Mouse (Mus musculus) B cell, adult 2 months (primary cell): ENCODE results near the gene Ckap4.
"Not testable (repeated sequence)": the region's sequence is repeated elsewhere in the genome, so short reads cannot be mapped to it uniquely, and the experiment has no call there.

Experiments used
- DNase-seq, 2 experiments: peaks; one replicate each; pipeline ENCODE4 v3.0.0; 2022

Ckap4 gene

GRCm38 (mm10) chr10:84496805-84497204 lies 37.1 kb downstream of the Ckap4 start:
- DNase-seq, result no peak

- no peak for DNase-seq
These were observed 39.4 kb downstream of the Ckap4 start for GRCm38 (mm10) chr10:84494432-84494831.

- no peak for DNase-seq
These were observed 43.7 kb downstream of the Ckap4 start for GRCm38 (mm10) chr10:84490115-84490514.

DNA sequence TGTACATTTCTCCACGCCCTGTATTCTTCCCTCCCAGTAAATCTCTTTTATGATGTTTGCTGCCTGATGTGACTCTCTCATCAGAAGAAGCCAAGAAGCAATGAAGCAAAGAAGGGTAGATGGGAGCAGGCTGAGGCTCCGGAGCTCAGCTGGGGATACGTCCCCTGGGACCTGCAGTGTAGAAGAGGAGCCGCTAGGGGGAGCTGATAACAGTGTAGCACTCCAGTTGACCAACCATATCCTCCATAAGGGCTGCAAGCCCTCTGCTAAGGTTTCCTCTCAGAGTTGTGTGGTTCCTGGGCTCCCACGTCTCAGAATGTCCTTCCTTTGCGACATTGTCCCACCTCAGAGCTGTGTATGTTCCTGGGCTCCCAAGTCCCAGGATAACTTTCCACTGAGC lies 45.5 kb downstream of the Ckap4 start:
- DNase-seq, result peak; percentile 76 to 80

GRCm38 (mm10) chr10:84484661-84485060 lies 49.2 kb downstream of the Ckap4 start:
- DNase-seq, result no peak

- DNase-seq, result no peak
These were observed 50.3 kb downstream of the Ckap4 start for GRCm38 (mm10) chr10:84483553-84483952.

GRCm38 (mm10) chr10:84483069-84483468 lies 50.8 kb downstream of the Ckap4 start:
- no peak for DNase-seq

DNA sequence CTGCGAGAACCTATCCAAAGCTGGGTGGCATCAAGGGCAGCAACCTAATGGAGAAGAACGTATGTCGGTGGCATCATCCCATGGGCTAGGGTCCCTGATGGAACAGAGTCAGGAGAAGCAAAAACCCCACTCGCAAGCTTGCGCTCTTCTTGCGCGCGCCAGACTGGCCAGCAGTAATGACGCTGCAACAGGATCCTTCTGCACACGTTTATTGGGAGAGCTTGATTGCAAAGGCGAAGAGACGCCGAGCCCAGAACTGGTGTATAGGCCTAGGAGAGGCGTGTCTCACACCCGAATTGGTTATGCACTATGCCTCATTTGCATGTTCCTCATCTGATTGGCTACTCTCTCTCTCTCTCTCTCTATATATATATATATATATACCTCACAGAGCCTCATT lies 51.4 kb downstream of the Ckap4 start:
- DNase-seq, result not testable (repeated sequence)

- DNase-seq, result no peak
These were observed 52.6 kb downstream of the Ckap4 start for GRCm38 (mm10) chr10:84481327-84481671.

GRCm38 (mm10) chr10:84480667-84481326 lies 53.1 kb downstream of the Ckap4 start:
- DNase-seq, result no peak

DNA sequence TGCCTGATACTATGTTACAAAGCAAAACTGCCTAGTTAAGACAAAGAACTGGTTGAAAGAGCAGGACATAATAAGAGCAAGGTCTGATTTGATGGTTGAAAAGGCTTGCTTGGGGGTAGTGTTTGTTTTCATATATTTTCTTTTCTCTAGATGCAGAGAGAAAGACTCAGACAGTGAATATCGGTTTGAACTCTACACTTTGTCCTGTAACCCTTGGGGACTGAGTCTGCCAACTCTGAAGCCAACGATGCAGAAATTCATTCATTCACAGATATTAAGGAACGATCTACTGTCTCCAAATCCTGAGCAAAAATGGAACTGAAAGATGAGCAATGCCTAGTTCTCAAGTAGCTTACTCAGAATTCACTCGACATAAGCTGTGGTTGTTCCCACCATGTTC lies 53.7 kb downstream of the Ckap4 start:
- no peak for DNase-seq

- DNase-seq, result no peak
These were observed 56.2 kb downstream of the Ckap4 start for GRCm38 (mm10) chr10:84477613-84478076.

GRCm38 (mm10) chr10:84477045-84477612 lies 56.7 kb downstream of the Ckap4 start:
- no peak for DNase-seq
